Mouse (Mus musculus): Measurements from ENCODE around the gene Nap1l5.

DNA sequence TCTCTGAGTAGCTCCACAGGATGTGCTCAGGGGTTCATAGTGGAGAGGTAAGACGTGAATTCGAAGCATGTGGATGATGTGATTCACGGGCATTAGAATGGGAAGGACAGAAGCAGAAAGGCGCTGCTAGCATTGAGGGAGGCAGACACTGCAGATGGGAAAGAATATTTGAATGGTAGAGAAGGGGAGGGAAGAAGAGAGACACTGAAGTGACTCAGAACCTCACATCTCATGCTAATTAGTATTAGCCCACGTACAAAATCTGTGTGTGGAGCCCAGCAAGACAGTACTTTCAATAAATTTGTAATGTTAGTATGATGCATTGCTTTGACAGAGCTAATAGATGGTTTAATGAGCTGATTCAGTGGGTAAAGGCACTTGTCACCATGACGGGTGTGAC is 13.9 kb upstream of the Nap1l5 start:
- TF ChIP-seq POLR2A (IDR thresholded peaks at IDR 0.05; ENCODE audit: control insufficient read depth, extremely low read depth, insufficient read depth, low read length, poor library complexity) (no peak), CTCF (IDR thresholded peaks at IDR 0.05; ENCODE audit: borderline replicate concordance, control insufficient read depth, extremely low read depth, insufficient read depth, low read length, poor library complexity) (no peak)
